Mouse (Mus musculus): ENCODE results near the gene Traf2.

The Traf2 gene

DNA sequence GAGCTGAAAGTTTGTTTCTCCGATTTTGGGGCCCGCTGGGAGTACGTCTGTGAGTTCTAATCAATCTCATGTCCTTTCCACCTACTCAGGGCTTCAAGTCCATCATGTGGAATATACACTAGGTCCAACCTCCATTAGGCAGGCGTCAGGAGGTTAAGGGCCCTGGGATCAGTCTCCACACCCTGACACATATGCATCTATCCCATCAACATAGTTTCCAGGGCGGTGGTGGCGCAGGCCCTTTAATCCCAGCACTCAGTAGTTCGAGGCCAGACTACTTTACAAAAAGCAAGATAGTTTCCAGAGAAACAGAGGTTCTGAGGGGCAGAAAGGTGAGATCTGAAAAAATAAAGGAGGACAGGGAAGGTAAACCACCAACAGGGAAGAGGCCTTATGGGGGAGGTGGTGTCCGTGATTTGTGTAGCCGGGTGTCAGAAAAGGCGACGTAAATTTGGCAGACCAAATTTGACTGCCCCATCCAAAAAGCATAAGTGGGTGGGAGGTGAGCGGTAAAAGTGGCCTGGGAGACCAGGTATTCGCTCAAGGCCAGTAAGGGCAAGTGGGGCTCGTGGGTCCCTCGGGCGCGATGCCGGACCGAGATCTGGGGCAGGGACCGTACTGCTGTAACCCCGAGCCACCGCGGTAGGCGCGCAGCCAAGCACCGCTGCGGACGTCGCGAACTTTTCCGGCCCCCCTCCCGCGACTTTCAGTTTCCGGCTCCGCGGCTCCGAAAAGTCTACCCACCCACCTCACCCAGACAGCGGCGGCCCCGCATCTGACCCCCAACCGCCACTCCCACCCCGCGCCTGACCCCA is 537 bp downstream of the Traf2 start:
- DNase-seq (ENCODE audit: low spot score in 2 of 2) = no peak

GRCm38 (mm10) chr2:25541644-25542367 is 4.9 kb downstream of the Traf2 start:
- DNase-seq (ENCODE audit: low spot score in 2 of 2) = no peak

GRCm38 (mm10) chr2:25540541-25540948 is 6.2 kb downstream of the Traf2 start:
- no peak for DNase-seq (ENCODE audit: low spot score in 2 of 2)

DNA sequence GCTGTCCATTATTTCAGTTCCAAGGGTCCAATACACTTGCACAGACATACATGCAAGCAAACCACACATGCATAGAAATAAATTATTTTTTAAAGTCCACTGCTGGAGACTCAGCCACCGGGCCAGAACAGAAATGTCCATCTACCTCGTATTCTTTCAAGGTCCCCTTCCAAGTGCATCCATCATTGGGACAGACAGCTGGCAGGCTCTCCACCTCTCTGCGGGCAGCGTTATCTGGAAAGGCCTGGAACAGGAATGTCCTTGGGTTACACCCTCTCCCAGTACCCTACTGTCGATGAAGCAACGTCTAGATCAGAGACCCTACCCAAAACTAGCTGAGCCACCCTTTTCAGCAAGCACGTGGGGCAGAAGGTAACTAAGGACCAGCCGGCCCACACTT is 10.2 kb downstream of the Traf2 start:
- DNase-seq (ENCODE audit: low spot score in 2 of 2) = no peak

GRCm38 (mm10) chr2:25534866-25535182 is 11.9 kb downstream of the Traf2 start:
- DNase-seq (ENCODE audit: low spot score in 2 of 2) = no peak

GRCm38 (mm10) chr2:25534178-25534865 is 12.4 kb downstream of the Traf2 start:
- peak in 1 of 2 experiments; percentile 21 for DNase-seq (ENCODE audit: low spot score in 2 of 2)

- no peak for DNase-seq (ENCODE audit: low spot score in 2 of 2)
These were observed 13.0 kb downstream of the Traf2 start for GRCm38 (mm10) chr2:25533707-25534106.

- DNase-seq (ENCODE audit: low spot score in 2 of 2) = no peak
These were observed 20.0 kb downstream of the Traf2 start for GRCm38 (mm10) chr2:25526510-25527302.

GRCm38 (mm10) chr2:25509912-25510311 is 36.8 kb downstream of the Traf2 start:
- DNase-seq (ENCODE audit: low spot score in 2 of 2) = no peak

DNA sequence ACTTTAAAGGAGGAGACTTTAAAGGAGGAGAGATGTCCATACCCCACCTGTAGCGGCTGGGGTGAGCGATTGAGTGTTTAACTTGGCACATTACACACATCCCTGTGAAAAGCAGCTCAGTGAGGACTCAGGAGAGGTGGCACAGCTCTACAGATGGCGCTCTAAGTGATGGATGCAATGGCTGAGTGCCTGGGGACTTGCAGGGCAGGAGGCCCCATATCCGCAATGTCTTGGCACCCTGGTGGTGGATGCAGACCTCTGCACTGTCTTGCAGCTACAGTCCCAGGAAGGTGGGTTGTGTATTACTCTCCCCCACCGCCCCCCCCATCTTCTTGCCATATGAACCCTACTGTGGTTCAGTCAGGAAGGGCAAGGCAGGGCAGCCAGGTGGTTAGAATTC is 39.8 kb downstream of the Traf2 start:
- DNase-seq (ENCODE audit: low spot score in 2 of 2) = no peak

- DNase-seq (ENCODE audit: low spot score in 2 of 2) = no peak
These were observed 40.9 kb downstream of the Traf2 start for GRCm38 (mm10) chr2:25505860-25506259.

DNA sequence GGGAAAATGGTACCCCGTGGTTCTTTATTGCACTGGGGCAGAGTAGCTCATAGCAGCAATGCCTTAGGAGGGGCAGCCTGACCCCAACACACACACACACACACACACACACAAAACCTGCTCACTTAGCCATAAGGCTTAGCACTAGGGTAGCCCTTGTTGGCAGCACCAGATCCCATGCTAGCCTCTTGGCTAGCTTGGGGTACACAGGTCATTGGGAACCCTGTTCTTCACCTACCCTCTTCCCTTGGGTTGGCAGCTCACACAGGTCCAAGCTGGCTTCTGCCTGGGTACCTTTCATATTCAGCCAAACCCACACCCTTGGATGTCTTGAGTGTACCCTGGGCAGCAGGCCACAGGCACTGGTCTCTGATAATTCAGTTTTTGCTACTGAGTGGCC is 41.7 kb downstream of the Traf2 start:
- DNase-seq (ENCODE audit: low spot score in 2 of 2) = no peak

GRCm38 (mm10) chr2:25504538-25504937 is 42.2 kb downstream of the Traf2 start:
- no peak for DNase-seq (ENCODE audit: low spot score in 2 of 2)

DNA sequence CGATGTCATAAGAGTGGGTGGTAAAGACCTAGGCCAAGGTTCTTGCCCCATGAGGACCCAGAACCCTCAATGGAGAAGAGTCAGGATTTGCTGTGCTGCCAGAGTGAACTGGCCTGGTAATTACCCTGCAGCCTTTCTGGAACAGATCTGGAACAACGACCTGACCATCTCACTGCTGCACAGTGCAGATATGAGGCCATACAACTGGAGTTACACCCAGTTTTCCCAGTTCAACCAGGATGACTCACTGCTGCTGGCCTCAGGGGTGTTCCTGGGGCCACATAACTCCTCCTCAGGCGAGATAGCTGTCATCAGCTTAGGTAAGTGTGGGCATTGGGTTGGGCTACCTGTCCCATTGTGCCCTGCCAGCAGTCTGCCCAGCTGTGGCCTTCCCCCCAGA is 44.0 kb downstream of the Traf2 start:
- no peak for DNase-seq (ENCODE audit: low spot score in 2 of 2)

GRCm38 (mm10) chr2:25501593-25502486 is 44.9 kb downstream of the Traf2 start, which contains the start of gene C8g:
Gene C8g (minus strand): TSS chr2:25501719.
- DNase-seq (ENCODE audit: low spot score in 2 of 2) = peak in 1 of 2 experiments; percentile 39

DNA sequence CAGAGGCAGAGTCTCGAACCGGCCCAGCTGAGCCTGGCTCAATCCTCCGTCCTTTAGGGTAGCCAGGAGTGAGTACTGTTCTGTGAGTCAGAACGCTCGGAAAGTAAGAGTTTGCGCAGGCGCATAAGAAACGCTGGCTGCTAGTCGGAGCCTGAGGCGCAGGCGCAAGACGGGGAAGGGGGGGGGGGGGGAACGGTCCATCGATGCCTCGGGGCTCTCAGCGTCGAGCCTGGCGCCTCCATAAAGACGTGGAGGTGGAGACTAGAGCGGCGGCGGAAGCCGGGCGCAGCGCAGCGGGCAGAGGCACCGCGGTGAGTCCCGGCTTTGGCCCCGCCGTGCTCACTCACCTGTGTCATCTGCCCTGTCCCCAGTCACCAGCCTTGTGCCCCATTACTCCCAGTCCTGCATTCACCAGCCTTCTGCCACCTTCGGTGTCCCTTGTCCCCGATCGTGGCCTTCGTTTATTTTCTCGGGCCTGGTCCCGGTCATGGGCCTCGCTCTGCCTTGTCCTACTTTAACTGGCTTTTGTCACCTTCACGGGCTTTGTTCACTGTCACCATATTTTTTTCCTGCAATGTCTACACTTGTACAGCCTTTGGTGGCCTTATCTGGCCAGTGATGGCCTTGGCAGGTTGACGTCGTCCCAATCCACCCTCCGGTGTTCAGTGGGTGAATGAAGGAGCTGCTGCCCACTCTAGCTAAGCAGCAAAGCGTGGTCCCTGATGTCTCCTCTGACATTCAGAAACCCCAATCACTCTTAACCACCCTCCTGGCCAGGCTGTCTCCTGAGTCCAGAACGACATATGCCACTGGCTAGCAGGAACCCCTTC is 45.9 kb downstream of the Traf2 start, which contains the start of gene Fbxw5:
TSS of gene Fbxw5 (plus strand) at position 175 of the 830 bp plus-strand sequence.
- DNase-seq (ENCODE audit: low spot score in 2 of 2) = peak; percentile 67 to 77

GRCm38 (mm10) chr2:25500071-25500575 is 46.6 kb downstream of the Traf2 start:
- no peak for DNase-seq (ENCODE audit: low spot score in 2 of 2)

- no peak for DNase-seq (ENCODE audit: low spot score in 2 of 2)
These were observed 47.9 kb downstream of the Traf2 start for GRCm38 (mm10) chr2:25498622-25499478.

Measured in frontal cortex, postnatal 10 days (tissue).